Mouse (Mus musculus) heart, adult 2 months (tissue): ENCODE data around the gene Bend6.

ENCODE experiments used
- CTCF ChIP-seq: fragments of 200-600 bp; IDR thresholded peaks from 2 replicates; pipeline ENCODE4 v1.8.1; 2022; ENCODE audit warnings: antibody characterized with exemption, mild to moderate bottlenecking, moderate library complexity
- EP300 ChIP-seq: fragments of 200-500 bp; IDR thresholded peaks from 2 replicates; pipeline ENCODE4 v1.6.1; 2011; ENCODE audit warnings: low read depth, low read length, control low read depth; ENCODE audit not compliant: insufficient read depth
- POLR2A ChIP-seq: fragments of 200-500 bp; IDR thresholded peaks from 2 replicates; pipeline ENCODE4 v1.6.1; 2011; ENCODE audit warnings: mild to moderate bottlenecking, low read depth, low read length, control low read depth; ENCODE audit not compliant: insufficient read depth

GRCm38 (mm10) chr1:33916554-33916953 is 8.9 kb upstream of the Bend6 start:
- TF ChIP-seq CTCF = no peak
- no peak for TF ChIP-seq POLR2A
- no peak for TF ChIP-seq EP300
